Mouse (Mus musculus): ENCODE measurements around the gene Col28a1. TPM values are rescaled to one million over a fixed set of nuclear protein-coding genes. Genes with fewer than 3 reads are reported as not detected.

The Col28a1 gene
- polyA plus RNA-seq, 1 experiment from 2014 or later: 0.14 TPM

DNA sequence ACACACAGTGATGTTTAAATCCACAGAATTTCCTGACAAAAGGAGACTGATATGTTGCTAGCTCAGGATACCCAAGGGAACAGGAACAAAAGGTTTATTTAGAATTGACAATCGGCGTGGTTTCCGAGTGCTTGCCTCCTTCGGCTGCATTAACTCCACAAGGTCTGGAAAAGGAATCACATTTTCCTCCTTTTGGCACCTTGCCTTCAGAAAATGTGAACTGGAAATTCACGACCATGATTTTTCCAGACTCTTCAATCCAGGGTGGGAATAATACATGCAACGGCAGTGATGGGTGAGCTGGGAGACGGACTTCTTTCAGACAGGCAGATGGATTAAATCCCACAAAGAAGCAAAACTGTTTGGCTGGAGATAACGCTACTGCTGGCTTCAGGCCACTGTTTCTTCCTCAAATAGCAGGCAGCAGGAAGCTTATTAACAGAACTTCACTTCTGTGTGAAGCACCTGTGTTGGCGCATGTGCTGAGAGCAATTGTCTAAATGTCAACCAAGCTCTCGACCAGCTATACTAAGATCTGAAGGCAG lies 13.9 kb downstream of the Col28a1 start:
- H3K4me1 ChIP-seq (replicated peaks; ENCODE audit: control insufficient read depth, insufficient read depth, low read length): no peaks in the 10 kb centered on the region; the same call in 1 of the 2 replicates
- no peak overlapping the region for H3K9ac ChIP-seq (ENCODE audit: low read depth, low read length)
- WGBS: 31% methylated on average over 10 of the region's 10 CpGs
- ATAC-seq (ENCODE audit: low FRiP score) (peak; percentile 49; the same call in 1 of the 2 replicates), DNase-seq (ENCODE audit: low spot score) (peak; percentile 47)
- H3K9me3 ChIP-seq (ENCODE audit: control insufficient read depth, low read length): no peaks in the 10 kb centered on the region
- no peaks in the 10 kb centered on the region for H3K36me3 ChIP-seq (ENCODE audit: control insufficient read depth, insufficient read depth, low read length)
- 0 out of 2 replicates have a peak overlapping the region, but pooled peaks have one; percentile 27 for H3K27ac ChIP-seq (ENCODE audit: low read depth, low read length)
- no peaks in the 10 kb centered on the region for H3K27me3 ChIP-seq (ENCODE audit: control insufficient read depth, insufficient read depth, low read length)
- no peak overlapping the region for H3K4me2 ChIP-seq (replicated peaks; ENCODE audit: low read depth, low read length)
- no peak overlapping the region for H3K4me3 ChIP-seq (ENCODE audit: low read depth, low read length)

DNA sequence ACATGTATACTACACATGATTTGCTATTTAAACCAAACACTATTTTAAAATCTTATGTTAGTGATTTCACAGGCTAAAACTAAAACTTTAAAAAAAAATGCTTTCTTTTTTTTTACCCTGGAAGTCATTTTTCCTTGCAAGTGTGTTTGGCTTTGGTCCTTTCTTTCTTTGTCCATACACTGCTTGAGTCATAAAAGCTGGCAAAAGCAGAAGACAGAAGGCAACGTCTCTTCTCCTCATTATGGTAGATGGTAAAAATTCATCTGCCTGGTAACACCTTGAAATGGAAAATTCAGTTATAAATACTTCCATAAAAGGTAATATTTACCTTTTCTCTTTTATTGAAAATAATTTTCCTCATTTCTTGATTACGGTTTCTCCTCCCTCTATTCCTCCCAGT lies 16.3 kb downstream of the Col28a1 start:
- Histone ChIP-seq H3K9ac (ENCODE audit: low read depth, low read length) (no peak overlapping the region), H3K36me3 (ENCODE audit: control insufficient read depth, insufficient read depth, low read length) (no peaks in the 10 kb centered on the region), H3K4me3 (ENCODE audit: low read depth, low read length) (no peak overlapping the region), H3K4me2 (replicated peaks; ENCODE audit: low read depth, low read length) (no peak overlapping the region), H3K27ac (ENCODE audit: low read depth, low read length) (no peak overlapping the region), H3K27me3 (ENCODE audit: control insufficient read depth, insufficient read depth, low read length) (no peaks in the 10 kb centered on the region), H3K4me1 (replicated peaks; ENCODE audit: control insufficient read depth, insufficient read depth, low read length) (no peaks in the 10 kb centered on the region; the same call in 1 of the 2 replicates), H3K9me3 (ENCODE audit: control insufficient read depth, low read length) (no peaks in the 10 kb centered on the region)
- WGBS: 92% methylated on average over 2 of the region's 2 CpGs
- ATAC-seq (ENCODE audit: low FRiP score): no peak
- no peak for DNase-seq (ENCODE audit: low spot score)

DNA sequence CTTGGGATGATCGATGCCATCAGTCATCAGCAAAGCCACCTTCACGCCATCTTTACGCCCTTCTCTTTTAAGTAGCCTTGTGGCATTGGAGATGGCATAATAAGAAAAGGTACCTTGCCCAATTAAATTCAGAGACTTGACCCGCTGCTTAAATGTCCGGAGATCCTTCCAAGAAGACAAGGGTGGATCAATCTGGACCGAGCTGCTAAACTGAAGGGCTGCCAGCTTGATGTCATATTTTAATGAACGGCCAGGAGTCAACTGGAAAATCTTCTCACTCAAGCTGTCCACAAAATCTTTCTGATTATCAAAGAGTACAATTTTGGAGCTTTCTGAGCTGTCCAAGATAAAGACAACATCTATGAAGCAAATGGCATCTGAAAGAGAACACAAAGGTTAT lies 17.1 kb downstream of the Col28a1 start:
- DNase-seq (ENCODE audit: low spot score) (no peak), ATAC-seq (ENCODE audit: low FRiP score) (no peak)
- H3K4me3 ChIP-seq (ENCODE audit: low read depth, low read length): no peak overlapping the region
- H3K27ac ChIP-seq (ENCODE audit: low read depth, low read length): no peak overlapping the region
- H3K27me3 ChIP-seq (ENCODE audit: control insufficient read depth, insufficient read depth, low read length): no peaks in the 10 kb centered on the region
- H3K36me3 ChIP-seq (ENCODE audit: control insufficient read depth, insufficient read depth, low read length): no peaks in the 10 kb centered on the region
- 94% methylated on average over 7 of the region's 7 CpGs for WGBS
- no peaks in the 10 kb centered on the region; the same call in 1 of the 2 replicates for H3K4me1 ChIP-seq (replicated peaks; ENCODE audit: control insufficient read depth, insufficient read depth, low read length)
- no peaks in the 10 kb centered on the region for H3K9me3 ChIP-seq (ENCODE audit: control insufficient read depth, low read length)
- no peak overlapping the region for H3K4me2 ChIP-seq (replicated peaks; ENCODE audit: low read depth, low read length)
- no peak overlapping the region for H3K9ac ChIP-seq (ENCODE audit: low read depth, low read length)

DNA sequence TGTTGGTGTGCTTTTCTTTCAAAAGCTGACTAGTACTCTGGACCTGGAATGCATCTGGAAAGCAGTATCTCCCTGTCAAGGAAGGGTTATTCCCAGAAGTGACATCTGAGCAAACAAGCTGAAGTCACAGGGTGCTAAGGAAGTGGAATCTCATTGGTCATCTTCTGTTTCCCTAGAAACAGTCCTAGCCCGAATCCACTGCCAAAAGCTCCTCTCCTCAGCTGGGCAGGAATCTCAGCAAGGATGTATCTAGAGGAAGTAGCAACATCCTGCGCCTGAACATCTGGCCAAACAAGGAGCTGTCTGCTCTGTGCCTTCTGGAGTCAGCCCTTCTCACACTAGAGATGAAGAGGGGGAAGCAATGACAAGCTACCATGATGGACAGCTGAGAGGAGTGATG lies 18.4 kb downstream of the Col28a1 start:
- Histone ChIP-seq H3K9ac (ENCODE audit: low read depth, low read length) (no peak overlapping the region), H3K27ac (ENCODE audit: low read depth, low read length) (no peak overlapping the region), H3K27me3 (ENCODE audit: control insufficient read depth, insufficient read depth, low read length) (no peaks in the 10 kb centered on the region), H3K4me2 (replicated peaks; ENCODE audit: low read depth, low read length) (no peak overlapping the region), H3K4me3 (ENCODE audit: low read depth, low read length) (no peak overlapping the region), H3K9me3 (ENCODE audit: control insufficient read depth, low read length) (no peaks in the 10 kb centered on the region), H3K4me1 (replicated peaks; ENCODE audit: control insufficient read depth, insufficient read depth, low read length) (no peaks in the 10 kb centered on the region; the same call in 1 of the 2 replicates), H3K36me3 (ENCODE audit: control insufficient read depth, insufficient read depth, low read length) (no peaks in the 10 kb centered on the region)
- ATAC-seq (ENCODE audit: low FRiP score) (no peak), DNase-seq (ENCODE audit: low spot score) (no peak)
- 57% methylated on average over 2 of the region's 2 CpGs for WGBS

DNA sequence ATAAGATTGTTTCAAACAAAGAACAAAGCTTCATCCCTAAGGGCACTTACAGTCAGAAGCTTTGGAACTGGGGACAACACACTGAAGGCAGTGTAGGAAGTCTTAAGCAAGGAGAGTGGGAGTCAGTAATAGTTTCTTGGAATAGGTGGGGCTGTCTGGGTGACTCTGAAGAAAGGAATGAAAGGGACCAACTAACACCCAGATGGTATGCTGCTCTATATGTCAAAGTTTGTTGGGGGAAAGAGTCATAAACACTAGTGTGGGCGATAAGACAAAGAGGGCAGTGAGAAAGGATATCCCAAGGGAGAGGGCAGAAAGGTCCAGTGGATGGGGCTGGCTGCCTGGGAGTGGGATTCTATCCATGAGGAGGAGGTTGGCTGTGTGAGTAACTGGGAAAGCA lies 20.3 kb downstream of the Col28a1 start:
- no peak for DNase-seq (ENCODE audit: low spot score)
- no peaks in the 10 kb centered on the region for H3K36me3 ChIP-seq (ENCODE audit: control insufficient read depth, insufficient read depth, low read length)
- H3K27me3 ChIP-seq (ENCODE audit: control insufficient read depth, insufficient read depth, low read length): no peaks in the 10 kb centered on the region
- ATAC-seq (ENCODE audit: low FRiP score): no peak
- H3K4me2 ChIP-seq (replicated peaks; ENCODE audit: low read depth, low read length): no peak overlapping the region
- no peak overlapping the region for H3K4me3 ChIP-seq (ENCODE audit: low read depth, low read length)
- H3K4me1 ChIP-seq (replicated peaks; ENCODE audit: control insufficient read depth, insufficient read depth, low read length): no peaks in the 10 kb centered on the region
- 57% methylated on average over 1 of the region's 1 CpGs for WGBS
- H3K27ac ChIP-seq (ENCODE audit: low read depth, low read length): no peak overlapping the region
- H3K9me3 ChIP-seq (ENCODE audit: control insufficient read depth, low read length): no peaks in the 10 kb centered on the region
- no peak overlapping the region for H3K9ac ChIP-seq (ENCODE audit: low read depth, low read length)

DNA sequence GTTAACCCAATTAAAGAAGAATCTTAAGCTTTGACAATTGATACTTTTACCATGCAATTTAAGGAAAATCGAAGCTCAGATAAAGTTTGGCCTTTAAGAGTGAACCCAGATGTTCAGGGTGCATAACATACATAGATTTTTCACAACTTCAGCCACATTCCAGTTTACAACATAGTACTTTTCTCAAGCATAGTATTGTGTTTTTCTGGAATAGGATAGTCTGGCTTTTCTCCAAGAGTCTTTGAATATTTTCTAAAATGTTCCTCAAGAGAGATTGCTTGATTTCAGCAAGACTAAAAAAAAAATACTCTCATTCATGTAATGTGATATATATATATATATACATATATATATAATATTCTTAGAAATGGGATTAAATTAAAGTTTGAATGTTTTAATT lies 27.7 kb downstream of the Col28a1 start:
- H3K4me1 ChIP-seq (replicated peaks; ENCODE audit: control insufficient read depth, insufficient read depth, low read length): no peaks in the 10 kb centered on the region
- no peak overlapping the region for H3K9ac ChIP-seq (ENCODE audit: low read depth, low read length)
- no peak for ATAC-seq (ENCODE audit: low FRiP score)
- no peaks in the 10 kb centered on the region for H3K36me3 ChIP-seq (ENCODE audit: control insufficient read depth, insufficient read depth, low read length)
- no peaks in the 10 kb centered on the region for H3K9me3 ChIP-seq (ENCODE audit: control insufficient read depth, low read length)
- no peak overlapping the region for H3K27ac ChIP-seq (ENCODE audit: low read depth, low read length)
- no peak overlapping the region for H3K4me2 ChIP-seq (replicated peaks; ENCODE audit: low read depth, low read length)
- WGBS: 83% methylated on average over 1 of the region's 1 CpGs
- no peaks in the 10 kb centered on the region for H3K27me3 ChIP-seq (ENCODE audit: control insufficient read depth, insufficient read depth, low read length)
- H3K4me3 ChIP-seq (ENCODE audit: low read depth, low read length): no peak overlapping the region
- DNase-seq (ENCODE audit: low spot score): no peak

DNA sequence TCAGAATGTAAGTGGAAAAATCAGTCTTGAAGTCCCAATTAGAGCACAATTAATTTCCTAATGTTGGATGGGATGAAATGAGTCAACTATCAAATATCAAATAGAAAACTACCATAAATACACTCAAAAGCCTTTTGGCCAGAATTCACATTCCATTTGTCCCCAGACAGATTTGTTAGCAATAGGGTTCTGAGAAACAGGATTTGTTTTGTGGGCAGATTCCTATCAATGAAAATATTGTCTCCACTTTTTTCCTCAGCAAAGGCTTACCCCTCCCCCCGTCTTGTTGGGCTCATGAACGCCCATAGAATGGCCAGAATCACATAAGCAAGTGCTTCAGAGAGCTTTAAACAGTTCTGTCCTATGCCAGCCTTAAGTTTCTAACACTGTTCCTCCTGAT lies 32.4 kb downstream of the Col28a1 start:
- no peak overlapping the region for H3K27ac ChIP-seq (ENCODE audit: low read depth, low read length)
- H3K9ac ChIP-seq (ENCODE audit: low read depth, low read length): no peak overlapping the region
- DNase-seq (ENCODE audit: low spot score) (no peak), ATAC-seq (ENCODE audit: low FRiP score) (no peak)
- no peaks in the 10 kb centered on the region for H3K27me3 ChIP-seq (ENCODE audit: control insufficient read depth, insufficient read depth, low read length)
- no peaks in the 10 kb centered on the region for H3K4me1 ChIP-seq (replicated peaks; ENCODE audit: control insufficient read depth, insufficient read depth, low read length)
- no peaks in the 10 kb centered on the region for H3K9me3 ChIP-seq (ENCODE audit: control insufficient read depth, low read length)
- H3K36me3 ChIP-seq (ENCODE audit: control insufficient read depth, insufficient read depth, low read length): no peaks in the 10 kb centered on the region
- no peak overlapping the region for H3K4me3 ChIP-seq (ENCODE audit: low read depth, low read length)
- H3K4me2 ChIP-seq (replicated peaks; ENCODE audit: low read depth, low read length): no peak overlapping the region
- WGBS: 63% methylated on average over 2 of the region's 2 CpGs

DNA sequence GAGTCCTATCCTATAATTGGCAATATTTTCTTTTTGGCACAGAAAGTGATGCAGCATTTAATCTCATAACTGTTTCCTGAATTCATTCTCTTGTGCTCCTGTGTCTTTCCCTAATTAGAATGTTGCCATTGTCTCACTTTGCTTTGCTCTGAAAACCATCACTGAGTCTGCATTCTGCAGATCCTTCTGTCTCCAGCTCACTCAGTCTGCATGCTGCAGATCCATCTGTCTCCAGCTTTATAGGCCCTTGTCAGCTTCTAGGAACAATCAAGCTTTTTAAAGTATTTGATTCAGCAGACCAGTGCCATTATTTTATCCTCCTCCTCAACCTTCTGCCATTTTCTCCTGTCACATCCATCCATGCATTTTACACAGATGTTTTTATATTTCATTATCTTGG lies 35.3 kb downstream of the Col28a1 start:
- Histone ChIP-seq H3K4me2 (replicated peaks; ENCODE audit: low read depth, low read length) (no peak overlapping the region), H3K27me3 (ENCODE audit: control insufficient read depth, insufficient read depth, low read length) (no peaks in the 10 kb centered on the region), H3K36me3 (ENCODE audit: control insufficient read depth, insufficient read depth, low read length) (no peaks in the 10 kb centered on the region), H3K4me3 (ENCODE audit: low read depth, low read length) (no peak overlapping the region), H3K4me1 (replicated peaks; ENCODE audit: control insufficient read depth, insufficient read depth, low read length) (no peaks in the 10 kb centered on the region), H3K9ac (ENCODE audit: low read depth, low read length) (no peak overlapping the region), H3K9me3 (ENCODE audit: control insufficient read depth, low read length) (no peaks in the 10 kb centered on the region), H3K27ac (ENCODE audit: low read depth, low read length) (no peak overlapping the region)
- ATAC-seq (ENCODE audit: low FRiP score): no peak
- no peak for DNase-seq (ENCODE audit: low spot score)

DNA sequence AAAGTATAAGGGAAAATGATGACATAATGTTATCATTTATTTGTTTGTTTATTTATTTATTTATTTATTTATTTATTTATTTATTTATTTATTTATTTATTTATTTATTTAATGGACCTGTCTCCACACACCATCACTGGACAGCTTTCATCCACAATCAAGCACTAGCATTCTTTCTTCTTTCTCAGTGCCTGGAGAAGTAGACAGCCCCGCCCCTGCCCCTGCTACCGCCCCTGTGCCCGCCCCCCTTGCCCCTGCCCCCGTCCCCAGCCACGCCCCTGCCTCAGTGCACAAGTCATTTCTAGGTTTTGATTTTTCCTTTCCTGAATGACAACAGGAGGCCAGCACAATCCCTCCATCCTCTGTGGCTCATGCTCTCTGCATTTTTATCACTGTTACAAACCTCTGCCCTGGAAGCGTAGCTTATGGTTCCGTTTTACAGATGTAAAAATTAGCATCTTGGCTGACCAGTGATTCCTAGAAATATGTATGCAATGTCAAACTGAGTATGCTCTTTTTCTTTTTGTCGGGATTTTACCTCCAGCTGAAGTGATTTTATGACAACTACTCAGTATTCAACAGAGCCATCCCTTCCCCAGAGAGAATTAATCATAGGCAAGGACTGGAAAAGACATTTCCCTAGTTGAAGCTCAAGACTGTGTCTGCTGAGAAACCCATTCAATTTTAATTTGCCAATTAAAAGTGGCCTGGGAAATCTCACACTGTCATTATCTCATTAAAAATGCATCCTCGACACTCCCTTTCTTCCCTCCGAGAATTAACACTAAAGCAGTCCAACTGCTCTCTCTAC lies 39.7 kb downstream of the Col28a1 start:
- no peak overlapping the region for H3K27ac ChIP-seq (ENCODE audit: low read depth, low read length)
- no peak for DNase-seq (ENCODE audit: low spot score)
- no peaks in the 10 kb centered on the region for H3K36me3 ChIP-seq (ENCODE audit: control insufficient read depth, insufficient read depth, low read length)
- peak; percentile 73; the same call in 1 of the 2 replicates for ATAC-seq (ENCODE audit: low FRiP score)
- H3K9ac ChIP-seq (ENCODE audit: low read depth, low read length): no peak overlapping the region
- H3K27me3 ChIP-seq (ENCODE audit: control insufficient read depth, insufficient read depth, low read length): no peaks in the 10 kb centered on the region
- no peaks in the 10 kb centered on the region for H3K4me1 ChIP-seq (replicated peaks; ENCODE audit: control insufficient read depth, insufficient read depth, low read length)
- H3K9me3 ChIP-seq (ENCODE audit: control insufficient read depth, low read length): no peaks in the 10 kb centered on the region
- H3K4me2 ChIP-seq (replicated peaks; ENCODE audit: low read depth, low read length): no peak overlapping the region
- H3K4me3 ChIP-seq (ENCODE audit: low read depth, low read length): no peak overlapping the region
- 63% methylated on average over 9 of the region's 10 CpGs for WGBS

Measured in hindbrain, embryonic 11.5 days (tissue).